Mouse (Mus musculus) lung, embryonic 14.5 days (tissue): ENCODE data around the gene Cx3cl1. TPM values are rescaled to one million over a fixed set of nuclear protein-coding genes. Genes with fewer than 3 reads are reported as not detected.
A peak's percentile ranks its signal among the peaks of the same experiment; 100 is the strongest.

Experiments used
- ATAC-seq: fragments of 200-750 bp; cut with Nextera tagmentation; 2 replicates; pipeline ENCODE4 v1.8.0; 2017; ENCODE audit warnings: mild to moderate bottlenecking, moderate TSS enrichment, moderate library complexity; ENCODE audit not compliant: insufficient read depth
- DNase-seq: peaks from one replicate; pipeline ENCODE4 v3.0.0-alpha.2; 2015
- H3K27ac ChIP-seq: fragments of 300-500 bp; sonication (generic); 2 replicates; pipeline ENCODE4 v1.5.1; 2014; ENCODE audit warnings: low read depth, mild to moderate bottlenecking, moderate library complexity
- H3K27me3 ChIP-seq: fragments of 300-500 bp; sonication (generic); 2 replicates; pipeline ENCODE4 v1.6.1; 2014; ENCODE audit warnings: low read length, control low read depth; ENCODE audit not compliant: insufficient read depth
- H3K36me3 ChIP-seq: fragments of 300-500 bp; sonication (generic); 2 replicates; pipeline ENCODE4 v1.6.1; 2014; ENCODE audit warnings: control low read depth; ENCODE audit not compliant: insufficient read depth
- H3K4me1 ChIP-seq: fragments of 300-500 bp; sonication (generic); 2 replicates; pipeline ENCODE4 v1.6.1; 2014; ENCODE audit warnings: antibody characterized with exemption, control low read depth; ENCODE audit not compliant: insufficient read depth
- H3K4me2 ChIP-seq: fragments of 300-500 bp; sonication (generic); 2 replicates; pipeline ENCODE4 v1.6.1; 2014; ENCODE audit warnings: mild to moderate bottlenecking
- H3K4me3 ChIP-seq: fragments of 300-500 bp; sonication (generic); 2 replicates; pipeline ENCODE4 v1.5.1; 2014; ENCODE audit warnings: low read depth, low read length
- H3K9ac ChIP-seq: fragments of 300-500 bp; sonication (generic); 2 replicates; pipeline ENCODE4 v1.6.1; 2014
- H3K9me3 ChIP-seq: fragments of 300-500 bp; sonication (generic); 2 replicates; pipeline ENCODE4 v1.6.1; 2016; ENCODE audit warnings: low read depth, low read length, control low read depth
- CTCF ChIP-seq: IDR thresholded peaks from 2 replicates; pipeline ENCODE4 v1.5.1; 2016; ENCODE audit warnings: antibody characterized with exemption, low read depth
- WGBS: fragments of 180-500 bp; shearing (Covaris S2); extraction: QIAGEN DNeasy Blood & Tissue Kit; methylation state at CpG from one replicate; pipeline ENCODE4 v1.1.7; 2014; 5-methylcytosine and 5-hydroxymethylcytosine counted together
- polyA plus RNA-seq: library from polyadenylated mRNA; unstranded; fragments of >200 nt; fragmentation: Nextera tagmentation; extraction: Ambion mirVana; gene quantifications from 2 replicates; pipeline ENCODE4 v1.2.1, GENCODE M21; 2014

Cx3cl1 gene
- polyA plus RNA-seq, 1 experiment from 2014 or later, result 7.3 TPM

- DNase-seq (no peak), ATAC-seq (no peak)
- 81% methylated on average over 6 of the region's 6 CpGs for WGBS
- no peak overlapping the region for H3K4me2 ChIP-seq
- H3K27ac ChIP-seq, result no peak overlapping the region
- H3K4me3 ChIP-seq, result no peak overlapping the region
- no peaks in the 10 kb centered on the region for H3K9me3 ChIP-seq
- H3K4me1 ChIP-seq, result no peaks in the 10 kb centered on the region
- H3K9ac ChIP-seq, result no peak overlapping the region
- TF ChIP-seq CTCF, result no peak
- no peaks in the 10 kb centered on the region for H3K36me3 ChIP-seq
- H3K27me3 ChIP-seq, result no peaks in the 10 kb centered on the region
These were observed 32.0 kb upstream of the Cx3cl1 start for GRCm38 (mm10) chr8:94739829-94740228.

- H3K9ac ChIP-seq, result no peak overlapping the region
- no peaks in the 10 kb centered on the region for H3K4me1 ChIP-seq
- H3K4me2 ChIP-seq, result no peak overlapping the region
- no peaks in the 10 kb centered on the region for H3K27me3 ChIP-seq
- TF ChIP-seq CTCF, result peak; percentile 12; the same call in 1 of the 2 replicates
- no peaks in the 10 kb centered on the region for H3K9me3 ChIP-seq
- no peaks in the 10 kb centered on the region for H3K36me3 ChIP-seq
- H3K27ac ChIP-seq, result no peak overlapping the region
- ATAC-seq (no peak), DNase-seq (no peak)
- WGBS, result 85% methylated on average over 3 of the region's 3 CpGs
- no peak overlapping the region for H3K4me3 ChIP-seq
These were observed 31.2 kb upstream of the Cx3cl1 start for GRCm38 (mm10) chr8:94740591-94740990.

- Histone ChIP-seq H3K4me1 (no peaks in the 10 kb centered on the region), H3K9me3 (no peaks in the 10 kb centered on the region), H3K27me3 (no peaks in the 10 kb centered on the region), H3K36me3 (no peaks in the 10 kb centered on the region), H3K27ac (no peak overlapping the region), H3K4me3 (no peak overlapping the region), H3K4me2 (no peak overlapping the region), H3K9ac (no peak overlapping the region)
- no peak for DNase-seq
- WGBS, result 84% methylated on average over 4 of the region's 4 CpGs
- no peak for TF ChIP-seq CTCF
- no peak for ATAC-seq
These were observed 30.1 kb upstream of the Cx3cl1 start for GRCm38 (mm10) chr8:94741726-94742125.

GRCm38 (mm10) chr8:94744484-94744883 lies 27.3 kb upstream of the Cx3cl1 start:
- 85% methylated on average over 5 of the region's 5 CpGs for WGBS
- no peaks in the 10 kb centered on the region for H3K27me3 ChIP-seq
- no peaks in the 10 kb centered on the region for H3K4me1 ChIP-seq
- H3K9ac ChIP-seq, result no peak overlapping the region
- H3K36me3 ChIP-seq, result no peaks in the 10 kb centered on the region
- no peak overlapping the region for H3K27ac ChIP-seq
- H3K4me2 ChIP-seq, result no peak overlapping the region
- no peak for DNase-seq
- no peak overlapping the region for H3K4me3 ChIP-seq
- H3K9me3 ChIP-seq, result no peaks in the 10 kb centered on the region
- TF ChIP-seq CTCF, result no peak
- no peak for ATAC-seq

- Histone ChIP-seq H3K36me3 (no peaks in the 10 kb centered on the region), H3K27ac (no peak overlapping the region), H3K9ac (no peak overlapping the region), H3K4me1 (no peaks in the 10 kb centered on the region), H3K4me2 (no peak overlapping the region), H3K27me3 (no peaks in the 10 kb centered on the region), H3K4me3 (no peak overlapping the region), H3K9me3 (no peaks in the 10 kb centered on the region)
- ATAC-seq (no peak), DNase-seq (no peak)
- whole genome bisulfite sequencing, result 70% methylated on average over 9 of the region's 9 CpGs
- no peak for TF ChIP-seq CTCF
These were observed 26.8 kb upstream of the Cx3cl1 start for GRCm38 (mm10) chr8:94744972-94745371.

- 79% methylated on average over 7 of the region's 7 CpGs for WGBS
- no peak for TF ChIP-seq CTCF
- Histone ChIP-seq H3K9ac (no peak within 1 kb of the TSS), H3K4me1 (no peaks in the 10 kb centered on the region), H3K4me3 (no peak within 1 kb of the TSS), H3K4me2 (no peak within 1 kb of the TSS), H3K36me3 (no peaks in the 10 kb centered on the region), H3K27me3 (no peaks in the 10 kb centered on the region), H3K27ac (no peak within 1 kb of the TSS), H3K9me3 (no peaks in the 10 kb centered on the region)
- ATAC-seq (no peak), DNase-seq (no peak)
These were observed 26.2 kb upstream of the Cx3cl1 start, which contains the start of gene Ccl22 for GRCm38 (mm10) chr8:94745476-94746184. Gene Ccl22, plus strand, starts transcription at chr8:94745590.

GRCm38 (mm10) chr8:94746832-94747231 lies 25.0 kb upstream of the Cx3cl1 start:
- Histone ChIP-seq H3K27ac (no peak overlapping the region), H3K9me3 (no peaks in the 10 kb centered on the region), H3K4me3 (no peak overlapping the region), H3K9ac (no peak overlapping the region), H3K27me3 (no peaks in the 10 kb centered on the region), H3K36me3 (no peaks in the 10 kb centered on the region), H3K4me2 (no peak overlapping the region), H3K4me1 (no peaks in the 10 kb centered on the region)
- 74% methylated on average over 8 of the region's 8 CpGs for WGBS
- DNase-seq (no peak), ATAC-seq (no peak)
- no peak for TF ChIP-seq CTCF
